Mouse (Mus musculus): Measurements from ENCODE around the gene Zbtb42. TPM values are rescaled to one million over a fixed set of nuclear protein-coding genes. Genes with fewer than 3 reads are reported as not detected.

Gene Zbtb42
- total and polyA plus RNA-seq, 3 experiments: 7.6 to 11.4 TPM; not detected in 1

GRCm38 (mm10) chr12:112658619-112659018 lies 20.0 kb upstream of the Zbtb42 start:
- H3K36me3 ChIP-seq (ENCODE audit: control insufficient read depth in 1 of 2, insufficient read depth in 2 of 2, low read length in 2 of 2): peaks cover 0 to 51% of the 10 kb centered on the region in 2 experiments; a peak in 2 of 4 replicates
- H3K27ac ChIP-seq (ENCODE audit: control insufficient read depth, low read depth, low read length): no peak overlapping the region
- no peaks in the 10 kb centered on the region for H3K4me1 ChIP-seq (ENCODE audit: control insufficient read depth in 1 of 2, insufficient read depth in 2 of 2, low read length in 2 of 2)
- H3K9ac ChIP-seq (ENCODE audit: control insufficient read depth, low read depth, low read length, poor library complexity, severe bottlenecking): no peak overlapping the region
- H3K79me2 ChIP-seq (ENCODE audit: control insufficient read depth, insufficient read depth, low read length, poor library complexity): no peaks in the 10 kb centered on the region; the same call in 1 of the 2 replicates
- no peaks in the 10 kb centered on the region for H3K9me3 ChIP-seq (replicated peaks; ENCODE audit: insufficient read depth, low read length)
- no peak overlapping the region for H3K4me3 ChIP-seq (ENCODE audit: control insufficient read depth in 1 of 2, insufficient read depth in 1 of 2, low read depth in 2 of 2, low read length in 2 of 2)
- no peaks in the 10 kb centered on the region for H3K27me3 ChIP-seq (ENCODE audit: control insufficient read depth in 1 of 2, insufficient read depth in 2 of 2, low read length in 2 of 2)
- TF ChIP-seq ZMIZ1 (IDR thresholded peaks at IDR 0.05; ENCODE audit: low read depth, low read length) (no peak), KAT2A (conservative IDR thresholded peaks at IDR 0.05; ENCODE audit: low read depth, low read length) (no peak), BHLHE40 (IDR thresholded peaks at IDR 0.05; ENCODE audit: borderline replicate concordance, low read depth, low read length) (no peak), UBTF (IDR thresholded peaks at IDR 0.05; ENCODE audit: borderline replicate concordance, insufficient read depth, low read depth, low read length) (no peak), RCOR1 (IDR thresholded peaks at IDR 0.05; ENCODE audit: low read depth, low read length) (no peak), MXI1 (IDR thresholded peaks at IDR 0.05; ENCODE audit: low read depth, low read length) (no peak), GABPA (IDR thresholded peaks at IDR 0.05; ENCODE audit: low read depth, low read length) (no peak), RAD21 (IDR thresholded peaks at IDR 0.05; ENCODE audit: low read depth, low read length) (no peak), SIN3A (IDR thresholded peaks at IDR 0.05; ENCODE audit: low read length) (no peak), ZNF384 (IDR thresholded peaks at IDR 0.05; ENCODE audit: low read depth, low read length) (no peak), SMC3 (IDR thresholded peaks at IDR 0.05; ENCODE audit: low read depth, low read length) (no peak), HCFC1 (IDR thresholded peaks at IDR 0.05; ENCODE audit: low read depth, low read length) (no peak), JUND (IDR thresholded peaks at IDR 0.05; ENCODE audit: low read depth, low read length) (no peak), MAZ (IDR thresholded peaks at IDR 0.05; ENCODE audit: low read depth, low read length) (no peak)
- no peak for DNase-seq (ENCODE audit: low read depth, low spot score)

- H3K27ac ChIP-seq (ENCODE audit: control insufficient read depth, low read depth, low read length): no peak overlapping the region
- no peaks in the 10 kb centered on the region for H3K9me3 ChIP-seq (replicated peaks; ENCODE audit: insufficient read depth, low read length)
- H3K4me3 ChIP-seq (ENCODE audit: control insufficient read depth in 1 of 2, insufficient read depth in 1 of 2, low read depth in 2 of 2, low read length in 2 of 2): no peak overlapping the region
- peak; percentile 63 for DNase-seq (ENCODE audit: low read depth, low spot score)
- no peaks in the 10 kb centered on the region for H3K4me1 ChIP-seq (ENCODE audit: control insufficient read depth in 1 of 2, insufficient read depth in 2 of 2, low read length in 2 of 2)
- H3K27me3 ChIP-seq (ENCODE audit: control insufficient read depth in 1 of 2, insufficient read depth in 2 of 2, low read length in 2 of 2): no peaks in the 10 kb centered on the region
- peaks cover 0 to 55% of the 10 kb centered on the region in 2 experiments; a peak in 2 of 4 replicates for H3K36me3 ChIP-seq (ENCODE audit: control insufficient read depth in 1 of 2, insufficient read depth in 2 of 2, low read length in 2 of 2)
- H3K79me2 ChIP-seq (ENCODE audit: control insufficient read depth, insufficient read depth, low read length, poor library complexity): peaks cover 3% of the 10 kb centered on the region; the same call in 1 of the 2 replicates
- TF ChIP-seq NRF1 (IDR thresholded peaks at IDR 0.05; ENCODE audit: insufficient read depth, low read depth, low read length, poor library complexity, severe bottlenecking) (no peak), CHD2 (IDR thresholded peaks at IDR 0.05; ENCODE audit: low read length) (no peak), SMC3 (IDR thresholded peaks at IDR 0.05; ENCODE audit: low read depth, low read length) (peak; percentile 61), ZMIZ1 (IDR thresholded peaks at IDR 0.05; ENCODE audit: low read depth, low read length) (no peak), POLR2AphosphoS2 (IDR thresholded peaks at IDR 0.05; ENCODE audit: low read length) (0 out of 2 replicates have a peak, but pooled peaks have one; percentile 10), TAL1 (IDR thresholded peaks at IDR 0.05; ENCODE audit: low read length) (no peak), RAD21 (IDR thresholded peaks at IDR 0.05; ENCODE audit: low read depth, low read length) (peak; percentile 54), ZC3H11A (IDR thresholded peaks at IDR 0.05; ENCODE audit: low read depth, low read length) (no peak; the same call in 1 of the 2 replicates), ETS1 (IDR thresholded peaks at IDR 0.05; ENCODE audit: low read depth, low read length) (no peak), POLR2AphosphoS5 (IDR thresholded peaks at IDR 0.05; ENCODE audit: borderline replicate concordance, low read depth, low read length) (no peak), MAZ (IDR thresholded peaks at IDR 0.05; ENCODE audit: low read depth, low read length) (no peak), MYC (IDR thresholded peaks at IDR 0.05; ENCODE audit: low read depth, low read length) (no peak), ZNF384 (IDR thresholded peaks at IDR 0.05; ENCODE audit: low read depth, low read length) (no peak), UBTF (IDR thresholded peaks at IDR 0.05; ENCODE audit: borderline replicate concordance, insufficient read depth, low read depth, low read length) (no peak), KAT2A (conservative IDR thresholded peaks at IDR 0.05; ENCODE audit: low read depth, low read length) (no peak), RCOR1 (IDR thresholded peaks at IDR 0.05; ENCODE audit: low read depth, low read length) (no peak), NELFE (IDR thresholded peaks at IDR 0.05; ENCODE audit: low read depth, low read length) (no peak), CTCF (IDR thresholded peaks at IDR 0.05 in 2 of 3, conservative IDR thresholded peaks at IDR 0.05 in 1 of 3; ENCODE audit: control insufficient read depth in 1 of 3, insufficient read depth in 1 of 3, low read depth in 2 of 3, low read length in 3 of 3, poor library complexity in 1 of 3, severe bottlenecking in 1 of 3) (peak; percentile 74 to 93 (median 88)), MEF2A (IDR thresholded peaks at IDR 0.05; ENCODE audit: extremely low read depth, insufficient replicate concordance, low read depth, low read length, poor library complexity, severe bottlenecking) (no peak), CHD1 (IDR thresholded peaks at IDR 0.05; ENCODE audit: low read depth, low read length) (no peak), BHLHE40 (IDR thresholded peaks at IDR 0.05; ENCODE audit: borderline replicate concordance, low read depth, low read length) (no peak)
- H3K9ac ChIP-seq (ENCODE audit: control insufficient read depth, low read depth, low read length, poor library complexity, severe bottlenecking): no peak overlapping the region
Measured at GRCm38 (mm10) chr12:112659109-112659508, 19.5 kb upstream of the Zbtb42 start.
